Mouse (Mus musculus): ENCODE data around the gene Btf3.
A peak's percentile ranks its signal among the peaks of the same experiment; 100 is the strongest.

Btf3 gene

DNA sequence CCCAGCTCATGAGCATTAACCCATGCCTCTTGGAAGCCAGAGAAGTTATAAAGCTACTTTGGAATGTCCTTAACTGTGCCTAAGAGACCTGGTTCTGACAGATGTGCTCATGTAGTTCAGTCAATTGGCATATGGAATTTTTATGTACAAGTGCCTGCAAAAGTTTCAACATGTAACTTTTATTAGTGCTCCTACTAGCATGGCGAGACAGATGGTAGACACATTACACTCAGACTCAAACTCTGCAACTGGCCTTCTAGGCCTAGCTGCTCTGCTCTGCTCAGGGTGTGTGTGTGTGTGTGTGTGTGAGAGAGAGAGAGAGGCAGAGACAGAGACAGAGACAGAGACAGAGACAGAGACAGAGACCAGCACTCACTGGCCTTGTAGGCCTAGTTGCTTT is 19.4 kb upstream of the Btf3 start:
- DNase-seq (ENCODE audit: low spot score in 2 of 2): no peak

DNA sequence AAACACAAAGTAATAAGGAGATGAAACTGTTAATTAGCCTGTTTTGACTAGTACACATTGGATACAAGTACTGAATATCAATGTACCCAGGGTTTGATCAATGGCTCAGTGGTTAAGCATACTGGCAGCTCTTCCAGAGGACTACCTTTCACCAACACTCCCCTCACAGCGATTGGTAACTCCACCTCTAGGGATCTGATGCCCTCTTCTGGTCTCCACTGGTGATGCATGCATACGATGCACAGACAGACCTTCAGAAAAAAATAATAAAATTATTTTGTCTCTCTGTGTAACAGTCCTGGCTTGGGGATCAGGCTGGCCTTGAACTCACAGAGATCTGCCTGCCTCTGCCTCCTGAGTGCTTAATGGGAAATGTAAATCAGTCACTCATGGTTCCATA is 15.3 kb upstream of the Btf3 start:
- no peak for DNase-seq (ENCODE audit: low spot score in 2 of 2)

DNA sequence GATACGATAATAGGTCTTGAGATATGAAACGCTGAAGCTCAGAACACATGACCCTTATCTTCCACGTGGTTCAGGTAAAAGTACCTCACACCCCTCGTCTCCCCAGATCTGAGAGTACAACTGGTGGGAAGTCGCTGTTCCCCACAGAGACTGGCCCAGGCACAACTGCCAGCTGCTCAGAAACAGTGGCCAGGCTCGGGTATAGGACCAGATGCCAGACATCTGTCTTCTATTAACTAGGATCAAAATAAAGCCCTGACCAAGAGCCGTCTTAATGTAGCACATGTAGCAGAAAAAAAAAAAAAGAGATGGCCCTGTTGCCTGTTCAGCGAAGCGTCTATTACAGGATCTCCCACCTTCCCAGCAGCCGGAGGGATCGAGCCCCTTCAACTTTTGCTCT is 8.2 kb upstream of the Btf3 start:
- DNase-seq (ENCODE audit: low spot score in 2 of 2): no peak

DNA sequence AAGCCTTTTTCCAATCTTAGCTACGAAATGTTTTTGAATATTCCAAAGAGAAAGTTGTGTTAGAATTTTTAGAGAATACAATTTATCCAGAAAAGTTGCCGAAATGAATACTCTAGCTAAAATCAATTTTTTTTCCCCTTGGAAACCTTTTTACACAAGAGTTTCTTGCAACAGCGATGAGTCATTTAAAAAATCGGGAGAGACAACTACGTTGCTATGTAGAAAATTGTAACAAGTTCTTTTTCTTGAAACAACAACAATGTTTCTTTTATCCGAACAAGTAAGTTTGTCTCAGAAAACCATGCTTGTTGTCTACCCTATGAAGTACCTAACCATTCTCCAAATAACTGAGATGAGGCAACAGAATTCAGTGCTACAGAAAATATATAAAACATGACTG is 1.1 kb upstream of the Btf3 start:
- DNase-seq (ENCODE audit: low spot score in 2 of 2): no peak

DNA sequence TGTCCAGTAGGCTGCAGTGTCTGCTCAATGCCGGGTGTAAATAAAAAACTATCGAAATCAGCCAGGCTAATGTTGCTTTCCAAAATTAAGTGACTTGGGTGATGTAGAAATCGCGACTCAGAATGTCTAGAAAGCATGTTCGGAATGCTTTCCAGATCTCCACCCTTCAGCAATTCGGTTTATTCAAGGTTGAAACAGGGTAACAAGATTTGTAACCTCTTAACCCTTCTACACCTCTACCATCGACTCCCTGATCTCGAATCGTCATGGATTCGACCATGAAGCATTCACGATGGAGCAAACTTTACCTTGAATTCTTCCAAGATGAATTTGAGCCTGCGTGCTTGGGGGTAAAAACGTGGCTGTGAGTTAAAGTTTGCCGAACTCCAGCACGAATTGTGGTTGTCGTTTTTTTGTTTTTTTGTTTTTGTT is 456 bp upstream of the Btf3 start:
- peak in 1 of 2 experiments; percentile 2 for DNase-seq (ENCODE audit: low spot score in 2 of 2)

DNA sequence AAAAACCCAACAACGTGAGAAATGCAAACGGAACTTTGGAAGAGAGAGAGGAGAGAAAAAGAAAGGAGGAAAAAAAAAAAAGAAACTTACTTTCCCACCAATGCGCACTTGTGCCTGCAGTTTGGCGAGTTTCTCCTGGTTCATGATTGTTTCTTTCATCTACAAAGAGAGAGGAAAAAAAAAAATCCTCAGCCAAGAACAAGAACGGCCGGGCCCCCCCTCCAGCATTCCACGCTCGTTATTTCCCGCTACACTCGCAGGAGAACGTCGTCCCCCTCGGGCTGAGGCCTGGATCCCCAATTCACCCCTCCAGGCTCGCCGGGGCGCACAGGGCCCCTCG is 696 bp downstream of the Btf3 start:
- no peak for DNase-seq (ENCODE audit: low spot score in 2 of 2)

DNA sequence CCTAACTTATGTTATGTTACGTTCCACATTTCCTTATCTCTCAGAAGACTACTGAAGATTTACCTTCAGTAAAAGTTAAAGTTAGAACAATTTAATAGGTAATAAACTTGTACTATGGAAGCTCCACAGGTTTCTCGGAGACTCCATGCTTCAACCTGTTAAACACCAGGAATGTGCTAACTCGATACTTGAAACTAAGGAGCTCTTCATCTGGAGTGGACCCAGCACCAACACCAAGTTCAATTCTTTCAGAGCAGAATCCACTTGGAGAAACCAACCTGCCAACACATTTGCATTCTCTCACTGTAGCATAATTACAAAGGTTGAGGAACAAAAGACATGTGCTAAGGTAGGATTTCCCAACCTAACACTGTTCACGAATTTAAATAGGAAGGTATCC is 1.7 kb downstream of the Btf3 start:
- no peak for DNase-seq (ENCODE audit: low spot score in 2 of 2)

DNA sequence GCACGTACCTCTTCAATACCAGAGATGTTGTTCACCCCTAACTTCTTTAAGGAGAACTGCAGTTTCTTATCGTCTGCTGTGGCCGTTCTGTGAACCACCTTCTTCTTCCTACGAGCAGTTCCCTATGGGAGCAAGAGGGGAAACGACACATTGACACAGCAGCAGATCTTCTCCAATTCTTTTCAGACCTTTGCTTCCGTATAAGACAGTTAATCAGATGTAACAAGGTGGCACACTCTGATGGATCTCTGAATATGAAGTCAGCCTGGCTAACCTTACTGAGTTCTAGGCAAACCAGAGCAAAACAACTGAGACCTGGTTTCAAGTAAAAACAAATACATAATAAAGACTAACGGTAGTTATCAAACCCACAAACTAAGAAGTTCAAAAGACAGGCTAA is 3.2 kb downstream of the Btf3 start:
- DNase-seq (ENCODE audit: low spot score in 2 of 2): no peak

DNA sequence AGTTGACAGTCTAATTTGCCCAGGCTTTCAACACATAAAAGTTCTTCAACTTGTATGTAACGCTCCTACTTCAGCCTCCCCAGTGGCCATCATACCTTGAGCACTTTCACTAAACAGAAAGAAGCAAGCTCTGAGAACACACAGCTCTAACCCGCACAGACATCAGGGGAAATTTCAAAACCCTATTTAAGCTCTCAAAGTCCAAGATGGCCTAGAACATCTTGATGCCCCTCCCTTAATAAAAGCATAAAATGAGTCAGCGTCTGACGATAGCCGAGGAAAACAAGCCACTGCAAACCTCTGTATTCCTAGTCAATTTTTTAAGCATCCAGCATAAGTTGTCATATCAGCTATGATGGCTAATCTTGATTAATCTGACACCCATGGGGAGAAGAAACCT is 5.2 kb downstream of the Btf3 start:
- no peak for DNase-seq (ENCODE audit: low spot score in 2 of 2)

DNA sequence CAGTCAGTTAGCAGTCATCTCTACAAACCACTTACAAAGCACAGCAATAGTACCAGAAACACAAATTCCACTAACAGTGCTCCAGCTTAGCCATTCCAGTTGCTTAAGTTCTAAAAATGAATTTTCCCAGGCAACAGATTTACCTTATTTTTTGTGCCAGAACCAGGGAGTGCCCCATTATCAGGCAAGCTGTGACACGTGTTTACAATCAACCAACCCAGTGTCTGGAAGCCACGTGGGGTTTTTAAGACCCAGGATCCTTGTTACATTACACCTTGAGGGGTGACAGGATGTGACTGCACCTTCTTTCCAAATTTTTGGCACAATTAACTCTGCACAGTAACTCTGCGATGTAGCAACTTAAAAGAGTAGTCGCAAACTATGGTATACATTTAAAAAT is 8.1 kb downstream of the Btf3 start:
- DNase-seq (ENCODE audit: low spot score in 2 of 2): no peak

DNA sequence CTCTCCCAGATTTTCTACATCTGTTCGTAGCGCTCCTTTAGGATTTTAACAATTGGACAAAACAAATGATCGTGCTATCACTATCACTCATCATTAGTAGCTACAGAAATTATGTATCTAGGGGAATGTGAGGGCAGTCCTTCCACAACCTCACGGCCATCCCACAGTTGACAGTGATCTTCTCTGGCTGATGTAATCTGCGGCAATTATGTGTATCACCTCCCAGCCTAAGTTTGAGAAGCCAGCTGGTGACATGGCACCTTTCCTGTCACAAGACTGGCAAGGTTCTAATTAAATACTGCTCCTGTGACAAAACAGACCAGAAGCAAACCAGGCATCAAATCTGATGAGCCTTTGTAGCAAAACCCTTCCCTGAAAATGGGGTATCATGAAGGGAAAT is 8.8 kb downstream of the Btf3 start:
- DNase-seq (ENCODE audit: low spot score in 2 of 2): no peak

DNA sequence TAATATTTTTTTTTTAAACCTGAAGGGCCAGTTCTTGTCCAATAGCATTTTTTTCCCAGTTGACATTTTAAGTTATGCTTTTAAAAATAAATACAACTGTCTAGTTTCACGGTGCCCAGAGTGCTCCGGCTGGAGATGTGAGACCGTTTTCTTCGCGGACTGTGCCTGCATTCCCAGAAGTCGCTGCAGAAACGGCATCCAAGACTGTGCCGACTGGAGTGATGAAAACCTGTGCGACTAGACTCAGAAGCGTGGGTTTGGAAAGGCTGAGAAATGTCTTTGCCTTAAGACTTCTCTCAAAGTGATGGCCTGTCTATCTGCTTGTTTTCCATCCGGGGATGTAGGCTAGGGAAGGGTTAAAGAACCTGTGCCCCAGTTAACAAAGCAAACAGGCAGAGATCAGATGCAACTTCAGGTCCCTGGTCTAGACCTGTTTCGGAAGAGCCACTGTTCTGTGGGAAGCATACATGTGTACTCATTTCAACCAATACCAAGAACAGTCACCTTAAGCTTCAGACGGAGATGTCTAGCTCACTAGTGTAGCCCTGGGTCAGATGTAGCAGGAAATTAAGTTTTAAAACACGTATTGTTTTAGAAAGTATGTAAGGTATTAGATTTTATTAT is 9.8 kb downstream of the Btf3 start:
- no peak for DNase-seq (ENCODE audit: low spot score in 2 of 2)

DNA sequence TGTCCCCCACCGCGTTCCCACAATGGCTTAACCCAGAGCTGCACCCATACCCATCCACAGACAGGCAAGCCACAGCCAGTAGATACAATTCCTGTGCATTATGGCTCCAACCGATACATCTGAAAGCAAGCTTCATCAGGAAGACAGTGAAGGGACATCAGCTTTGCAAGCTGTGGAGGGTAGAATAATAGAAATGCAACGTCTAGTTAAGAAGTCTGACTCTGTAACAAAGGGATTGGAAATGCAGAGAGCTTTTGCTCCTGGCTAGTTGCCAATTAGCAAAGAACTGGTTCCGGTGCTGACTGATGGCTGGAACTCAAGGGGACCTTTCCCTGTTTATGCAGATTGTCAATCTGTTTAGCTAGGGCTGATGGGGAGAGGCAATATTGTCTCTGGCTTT is 10.4 kb downstream of the Btf3 start:
- no peak for DNase-seq (ENCODE audit: low spot score in 2 of 2)

DNA sequence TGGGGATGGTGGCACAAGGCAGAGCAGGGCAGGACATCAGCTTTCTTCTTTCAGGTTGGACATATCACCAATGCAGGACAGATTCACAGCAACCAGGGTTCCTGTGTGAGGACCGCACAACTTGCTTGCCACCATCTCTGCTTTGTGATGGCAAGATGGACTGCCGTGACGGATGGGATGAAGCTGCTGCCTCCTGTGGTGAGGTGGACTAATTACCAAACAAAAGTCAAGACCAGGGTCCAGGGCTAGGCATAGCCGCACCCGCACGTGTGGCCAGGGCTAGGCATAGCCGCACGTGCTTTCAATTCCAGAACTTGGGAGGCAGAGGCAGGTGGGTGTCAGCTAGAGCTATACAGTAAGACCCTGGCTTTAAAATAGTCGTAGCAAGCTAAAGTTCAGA is 11.5 kb downstream of the Btf3 start:
- no peak for DNase-seq (ENCODE audit: low spot score in 2 of 2)

DNA sequence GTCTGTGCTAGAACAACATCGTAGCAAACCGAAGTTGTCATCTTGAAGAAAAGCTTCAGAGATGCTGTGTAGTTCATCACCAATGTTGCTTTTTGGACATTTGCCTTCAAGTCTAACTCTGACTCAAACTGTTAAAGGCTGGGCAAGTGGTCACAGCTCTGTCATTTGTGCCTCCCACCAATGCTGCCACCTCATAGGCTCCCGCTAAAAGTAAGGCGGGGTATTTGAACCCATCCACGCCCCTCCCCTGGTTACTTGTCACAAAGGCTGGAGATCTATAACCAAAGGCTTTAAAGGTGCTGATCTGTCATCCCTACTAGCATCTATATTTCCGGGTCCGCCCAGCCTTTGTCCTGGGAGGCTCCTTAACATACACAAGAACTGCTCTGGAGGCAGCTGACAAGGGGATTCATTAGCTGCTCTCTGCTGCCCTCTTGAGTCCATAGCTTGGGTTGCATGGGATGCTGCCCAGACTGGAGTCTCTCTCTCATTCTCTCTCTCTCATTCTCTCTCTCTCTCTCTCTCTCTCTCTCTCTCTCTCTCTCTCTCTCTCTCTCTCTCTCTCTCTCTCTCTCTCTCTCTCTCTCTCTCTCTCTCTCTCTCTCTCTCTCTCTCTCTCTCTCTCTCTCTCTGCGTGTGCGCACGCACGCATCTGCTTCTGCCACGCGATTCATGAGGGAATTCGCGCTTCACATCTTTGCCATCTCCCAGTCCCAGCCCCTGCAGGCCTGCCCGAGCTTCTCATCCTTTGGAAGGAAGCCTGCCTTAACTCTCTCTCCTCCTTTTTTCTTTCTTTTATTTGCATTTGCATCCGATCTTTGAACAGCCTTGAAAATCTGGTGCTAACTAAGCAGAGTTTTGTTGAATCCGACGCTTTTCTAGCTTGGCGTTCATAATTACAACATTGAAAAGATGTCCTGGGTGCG is 17.7 kb downstream of the Btf3 start:
- peak; percentile 23 to 56 for DNase-seq (ENCODE audit: low spot score in 2 of 2)

DNA sequence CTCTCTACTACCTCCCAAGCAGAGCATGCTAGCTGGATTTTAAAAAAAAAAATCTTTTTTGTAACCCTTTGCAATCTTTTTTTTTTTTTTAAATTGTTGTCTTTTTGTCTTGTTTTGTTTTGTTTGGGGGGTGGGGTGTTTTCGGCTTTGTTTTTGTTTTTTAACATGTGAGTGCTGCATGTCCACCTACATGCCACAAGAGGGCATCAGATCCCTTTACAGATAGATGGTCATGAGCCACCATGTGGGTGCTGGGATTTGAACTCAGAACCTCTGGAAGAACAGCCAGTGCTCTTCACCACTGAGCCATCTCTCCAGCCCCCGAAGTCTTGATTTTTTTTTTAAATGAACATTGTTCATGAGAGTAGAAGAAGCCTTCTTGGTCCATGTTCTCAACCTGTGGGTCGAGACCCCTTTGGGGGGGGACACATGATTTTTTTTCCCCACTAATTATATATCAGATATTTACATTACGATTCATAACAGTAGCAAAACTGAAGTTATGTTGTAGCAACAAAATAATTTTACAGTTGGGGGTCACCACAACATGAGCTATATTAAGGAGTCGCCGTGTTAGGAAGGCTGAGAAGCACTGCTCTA is 18.8 kb downstream of the Btf3 start:
- DNase-seq (ENCODE audit: low spot score in 2 of 2): no peak

DNA sequence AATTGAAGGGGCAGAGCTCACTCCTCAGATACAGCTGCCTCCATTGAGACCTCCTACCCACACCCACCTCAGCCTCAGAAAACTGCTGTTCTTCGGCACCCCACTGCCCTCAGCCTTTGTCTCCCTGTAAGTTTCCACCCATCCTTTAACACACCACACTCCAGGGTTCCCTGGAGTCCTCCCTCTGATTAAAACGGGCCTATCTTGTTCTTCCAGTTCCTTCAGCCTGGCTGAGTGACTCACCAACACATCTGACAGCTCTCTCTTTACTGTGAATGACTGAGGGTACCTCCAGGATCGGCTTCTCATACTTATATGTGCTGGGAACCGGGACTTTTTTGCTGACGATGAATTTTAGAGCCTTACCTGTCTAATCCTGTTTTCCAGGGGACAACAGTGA is 20.7 kb downstream of the Btf3 start:
- no peak for DNase-seq (ENCODE audit: low spot score in 2 of 2)

DNA sequence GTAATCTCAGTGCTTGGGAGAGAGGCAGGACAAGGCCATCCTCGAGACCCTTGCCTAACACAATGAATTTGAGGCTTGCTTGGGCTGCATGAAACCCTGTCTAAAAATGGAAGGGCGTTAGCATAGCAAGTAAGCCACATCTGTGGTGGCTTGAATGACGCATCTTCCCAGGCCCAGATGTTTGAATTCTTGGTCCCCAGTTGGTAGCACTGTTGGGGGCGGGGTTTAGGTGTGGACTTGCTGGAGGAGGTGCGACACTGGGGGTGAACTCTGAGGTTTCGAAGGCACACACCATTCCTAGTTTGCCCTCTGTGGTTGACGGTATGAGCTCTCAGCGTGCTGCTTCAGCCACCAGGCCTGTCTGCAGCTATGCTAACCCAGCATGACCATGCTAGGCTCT is 25.1 kb downstream of the Btf3 start:
- no peak for DNase-seq (ENCODE audit: low spot score in 2 of 2)

DNA sequence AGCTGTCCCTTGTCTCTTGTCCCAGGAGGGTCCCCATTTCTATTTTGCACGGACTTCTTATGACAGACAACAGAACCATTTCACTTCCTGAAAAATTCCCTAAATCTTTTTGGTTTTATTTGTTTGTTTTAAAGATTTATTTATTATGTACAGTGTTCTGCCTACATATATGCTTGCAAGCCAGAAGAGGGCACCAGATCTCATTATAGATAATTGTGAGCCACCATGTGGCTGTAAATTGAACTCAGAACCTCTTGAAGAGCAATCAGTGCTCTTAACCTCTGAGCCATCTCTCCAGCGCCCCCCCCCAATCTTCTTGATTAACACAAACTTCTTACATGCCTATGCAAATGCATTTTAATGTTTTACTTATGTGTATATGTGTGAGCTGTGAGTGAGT is 26.1 kb downstream of the Btf3 start:
- no peak for DNase-seq (ENCODE audit: low spot score in 2 of 2)

DNA sequence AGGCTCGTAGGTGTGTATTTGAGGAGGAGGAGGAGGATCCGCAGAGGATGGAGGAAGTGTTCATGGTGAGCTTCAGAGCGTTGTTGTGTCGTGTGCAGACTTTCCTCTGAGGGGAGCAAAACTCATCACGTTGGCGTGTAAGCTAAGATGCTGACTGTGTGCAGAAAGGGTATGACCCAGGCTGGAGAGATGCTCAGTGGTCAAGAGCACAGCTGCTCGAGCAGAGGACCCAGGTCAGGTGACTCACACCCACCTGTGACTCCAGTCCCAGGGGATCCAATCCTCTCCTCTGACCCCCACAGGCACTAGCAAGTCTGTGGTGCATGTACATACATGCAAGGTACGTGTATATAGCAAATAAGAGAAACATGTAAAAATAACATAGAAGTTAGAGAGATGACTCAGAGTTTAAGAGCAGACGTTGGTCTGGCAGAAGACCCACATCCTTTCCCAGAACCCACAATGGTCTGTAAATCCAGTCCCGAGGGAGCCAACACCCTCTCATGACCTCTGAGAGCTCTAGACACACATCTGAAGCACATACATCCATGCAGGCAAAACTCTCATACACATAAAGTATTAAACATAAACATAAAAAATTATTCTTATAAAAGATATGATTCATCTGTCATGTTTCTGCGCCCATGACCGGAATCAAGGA is 35.7 kb downstream of the Btf3 start:
- DNase-seq (ENCODE audit: low spot score in 2 of 2): no peak

DNA sequence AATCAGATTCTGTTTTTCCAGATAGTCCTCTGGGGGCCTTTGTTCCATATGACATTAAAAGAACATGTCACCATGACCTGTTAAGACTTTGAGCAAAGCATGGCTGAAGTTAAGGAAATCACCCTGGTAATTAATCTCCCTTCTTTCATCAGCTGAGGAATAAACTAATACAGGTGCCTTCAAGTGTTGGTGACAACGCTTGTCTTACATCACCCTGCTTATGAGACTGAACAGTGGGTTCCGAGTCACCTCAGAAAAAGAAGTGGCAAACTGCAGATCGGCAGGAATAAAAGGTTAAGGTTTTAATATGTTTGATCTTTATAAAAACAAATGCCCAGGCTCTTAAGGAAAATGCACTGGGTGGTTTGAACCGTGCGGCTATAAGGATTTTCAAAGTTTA is 37.1 kb downstream of the Btf3 start, which contains the start of gene Gm21976:
Gene Gm21976, plus strand, starts transcription at position 202 of the 400 bp plus-strand sequence.
- DNase-seq (ENCODE audit: low spot score in 2 of 2): no peak

DNA sequence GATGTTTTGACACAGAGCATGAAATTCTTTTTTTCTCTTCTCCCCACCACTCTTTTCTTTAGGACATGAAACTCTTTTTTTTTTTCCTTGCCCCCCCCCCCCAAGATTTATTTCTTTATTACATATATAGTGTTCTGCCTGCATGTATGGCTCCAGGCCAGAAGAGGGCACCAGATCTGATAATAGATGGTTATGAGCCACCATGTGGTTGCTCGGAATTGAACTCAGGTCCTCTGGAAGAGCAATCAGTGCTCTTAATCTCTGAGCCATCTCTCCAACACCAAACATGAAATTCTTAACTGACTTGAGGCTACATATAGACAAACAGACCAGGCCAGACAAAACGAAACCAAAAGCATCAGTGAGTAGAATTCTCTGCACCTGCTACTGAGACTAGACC is 39.3 kb downstream of the Btf3 start:
- no peak for DNase-seq (ENCODE audit: low spot score in 2 of 2)

DNA sequence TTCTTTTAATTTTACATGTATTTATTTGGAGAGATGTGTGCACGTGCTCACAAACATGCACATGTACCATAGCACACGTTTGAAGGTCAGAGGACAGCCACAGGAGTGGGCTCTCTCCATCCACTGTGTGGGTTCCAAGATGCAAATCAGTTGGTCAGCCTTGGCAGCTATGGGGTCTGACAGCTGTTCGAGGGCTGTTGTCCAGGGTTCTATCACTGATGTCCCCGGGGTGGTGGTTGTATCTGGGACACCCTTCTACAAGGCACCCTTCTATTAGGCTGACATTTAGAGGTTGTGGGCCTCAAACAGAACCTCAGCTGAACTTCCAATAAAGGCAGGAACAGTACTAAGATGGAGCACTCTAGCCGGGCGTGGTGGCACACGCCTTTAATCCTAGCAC is 40.6 kb downstream of the Btf3 start:
- DNase-seq (ENCODE audit: low spot score in 2 of 2): no peak
